Mouse (Mus musculus): ENCODE results near the gene Ralbp1. TPM values are rescaled to one million over a fixed set of nuclear protein-coding genes. Genes with fewer than 3 reads are reported as not detected.
A peak's percentile ranks its signal among the peaks of the same experiment; 100 is the strongest.

Ralbp1 gene
- polyA plus RNA-seq, 1 experiment from 2014 or later, result 55.2 TPM

DNA sequence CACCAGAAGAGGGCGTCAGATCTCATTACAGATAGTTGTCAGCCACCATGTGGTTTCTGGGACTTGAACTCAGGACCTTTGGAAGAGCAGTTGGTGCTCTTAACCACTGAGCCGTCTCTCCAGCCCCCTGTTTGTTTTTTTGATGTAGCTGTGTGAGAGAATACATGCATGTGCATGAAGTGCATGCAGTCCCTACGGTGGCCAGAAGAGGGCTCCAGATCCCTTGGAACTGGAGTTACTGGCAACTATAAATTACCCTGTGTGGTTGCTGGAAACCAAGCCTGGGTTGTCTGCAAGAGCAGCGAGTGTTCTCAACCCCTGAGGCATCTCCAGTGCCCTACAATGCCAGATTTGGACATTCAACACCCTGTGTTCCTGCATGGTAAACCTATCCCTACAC is 15.5 kb downstream of the Ralbp1 start:
- Histone ChIP-seq H3K27ac (ENCODE audit: low read depth, low read length) (no peak overlapping the region), H3K4me2 (no peak overlapping the region), H3K9ac (ENCODE audit: low read depth, low read length) (no peak overlapping the region), H3K36me3 (ENCODE audit: control insufficient read depth, insufficient read depth, low read length) (0 out of 2 replicates have a peak, but pooled peaks cover 2% of the 10 kb centered on the region), H3K9me3 (ENCODE audit: control insufficient read depth, low read length) (no peaks in the 10 kb centered on the region), H3K4me1 (replicated peaks; ENCODE audit: control insufficient read depth, insufficient read depth, low read length) (peaks cover 11% of the 10 kb centered on the region), H3K4me3 (ENCODE audit: low read depth, low read length) (no peak overlapping the region), H3K27me3 (replicated peaks; ENCODE audit: control insufficient read depth, insufficient read depth, low read length) (no peaks in the 10 kb centered on the region)
- 31% methylated on average over 4 of the region's 4 CpGs for WGBS
- DNase-seq (ENCODE audit: low spot score) (no peak), ATAC-seq (replicated peaks; ENCODE audit: low FRiP score) (0 out of 2 replicates have a peak, but pooled peaks have one; percentile 13)

DNA sequence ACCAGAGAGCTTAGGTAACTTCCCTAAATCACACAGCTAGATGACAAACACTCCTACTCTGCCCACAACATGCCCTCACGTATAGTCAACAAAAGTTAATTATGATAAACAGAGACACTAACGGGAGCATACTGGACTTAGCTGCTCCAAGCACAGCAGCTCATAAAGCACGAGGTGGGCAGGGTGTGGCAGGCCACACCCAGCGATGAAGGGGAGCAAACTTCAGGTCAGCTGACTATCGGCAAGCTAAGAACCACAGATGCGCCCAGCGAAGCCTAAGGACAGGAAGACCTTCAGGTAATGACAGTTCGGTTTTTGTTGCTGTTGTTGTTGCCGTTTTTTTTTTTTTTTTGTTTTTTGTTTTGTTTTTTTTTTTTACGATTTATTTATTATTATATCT is 15.9 kb downstream of the Ralbp1 start:
- 72% methylated on average over 10 of the region's 10 CpGs for WGBS
- Histone ChIP-seq H3K27ac (ENCODE audit: low read depth, low read length) (no peak overlapping the region), H3K4me1 (replicated peaks; ENCODE audit: control insufficient read depth, insufficient read depth, low read length) (peaks cover 11% of the 10 kb centered on the region), H3K4me2 (no peak overlapping the region), H3K4me3 (ENCODE audit: low read depth, low read length) (no peak overlapping the region), H3K36me3 (ENCODE audit: control insufficient read depth, insufficient read depth, low read length) (0 out of 2 replicates have a peak, but pooled peaks cover 2% of the 10 kb centered on the region), H3K9ac (ENCODE audit: low read depth, low read length) (no peak overlapping the region), H3K27me3 (replicated peaks; ENCODE audit: control insufficient read depth, insufficient read depth, low read length) (no peaks in the 10 kb centered on the region), H3K9me3 (ENCODE audit: control insufficient read depth, low read length) (no peaks in the 10 kb centered on the region)
- DNase-seq (ENCODE audit: low spot score) (no peak), ATAC-seq (replicated peaks; ENCODE audit: low FRiP score) (no peak)

DNA sequence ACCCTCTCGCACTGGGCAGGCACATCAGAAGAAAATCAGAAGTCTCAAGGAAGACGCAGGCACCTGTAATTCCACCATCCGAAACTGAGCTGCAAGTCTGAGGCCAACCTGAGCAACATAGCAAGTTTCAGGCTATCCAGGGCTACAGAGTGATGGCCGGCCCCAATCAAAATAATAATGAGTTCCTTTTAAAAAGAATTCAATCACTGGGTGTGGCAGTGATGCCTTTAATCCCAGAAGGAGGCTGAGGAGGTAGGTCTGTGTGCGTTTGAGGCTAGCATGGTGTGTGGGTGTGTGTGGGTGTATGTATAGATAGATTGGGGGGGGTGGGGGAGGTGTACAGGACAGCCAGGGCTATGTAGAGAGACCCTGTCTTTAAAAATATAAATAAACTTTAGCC is 17.6 kb downstream of the Ralbp1 start:
- H3K4me2 ChIP-seq, result no peak overlapping the region
- ATAC-seq (replicated peaks; ENCODE audit: low FRiP score) (no peak), DNase-seq (ENCODE audit: low spot score) (no peak)
- H3K27ac ChIP-seq (ENCODE audit: low read depth, low read length), result no peak overlapping the region
- no peak overlapping the region for H3K4me3 ChIP-seq (ENCODE audit: low read depth, low read length)
- no peaks in the 10 kb centered on the region for H3K27me3 ChIP-seq (replicated peaks; ENCODE audit: control insufficient read depth, insufficient read depth, low read length)
- peaks cover 11% of the 10 kb centered on the region for H3K4me1 ChIP-seq (replicated peaks; ENCODE audit: control insufficient read depth, insufficient read depth, low read length)
- WGBS, result 87% methylated on average over 5 of the region's 5 CpGs
- no peak overlapping the region for H3K9ac ChIP-seq (ENCODE audit: low read depth, low read length)
- 0 out of 2 replicates have a peak, but pooled peaks cover 2% of the 10 kb centered on the region for H3K36me3 ChIP-seq (ENCODE audit: control insufficient read depth, insufficient read depth, low read length)
- H3K9me3 ChIP-seq (ENCODE audit: control insufficient read depth, low read length), result no peaks in the 10 kb centered on the region

DNA sequence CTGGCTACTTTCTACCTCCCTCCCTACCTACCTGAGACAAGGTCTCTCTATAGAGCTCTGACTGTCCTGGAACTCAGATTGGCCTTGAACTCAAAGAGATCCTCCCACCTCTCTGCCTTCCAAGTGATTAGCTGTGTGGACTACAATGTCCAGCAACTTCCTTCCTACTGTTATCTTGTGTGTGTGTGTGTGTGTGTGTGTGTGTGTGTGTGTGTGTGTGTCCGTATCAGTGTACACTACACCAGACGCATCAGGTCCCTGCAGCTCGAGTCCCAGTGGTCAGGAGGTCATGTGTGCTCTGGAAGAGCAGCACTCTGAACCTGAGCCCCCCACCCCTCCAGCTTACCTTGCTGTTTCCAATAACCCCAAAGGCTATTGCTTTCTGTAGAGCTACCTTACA is 19.4 kb downstream of the Ralbp1 start:
- Histone ChIP-seq H3K27ac (ENCODE audit: low read depth, low read length) (no peak overlapping the region), H3K36me3 (ENCODE audit: control insufficient read depth, insufficient read depth, low read length) (0 out of 2 replicates have a peak, but pooled peaks cover 2% of the 10 kb centered on the region), H3K4me2 (no peak overlapping the region), H3K9me3 (ENCODE audit: control insufficient read depth, low read length) (no peaks in the 10 kb centered on the region), H3K9ac (ENCODE audit: low read depth, low read length) (no peak overlapping the region), H3K27me3 (replicated peaks; ENCODE audit: control insufficient read depth, insufficient read depth, low read length) (no peaks in the 10 kb centered on the region), H3K4me3 (ENCODE audit: low read depth, low read length) (no peak overlapping the region), H3K4me1 (replicated peaks; ENCODE audit: control insufficient read depth, insufficient read depth, low read length) (no peaks in the 10 kb centered on the region; the same call in 1 of the 2 replicates)
- no peak for ATAC-seq (replicated peaks; ENCODE audit: low FRiP score)
- no peak for DNase-seq (ENCODE audit: low spot score)
- WGBS, result 46% methylated on average over 3 of the region's 3 CpGs

DNA sequence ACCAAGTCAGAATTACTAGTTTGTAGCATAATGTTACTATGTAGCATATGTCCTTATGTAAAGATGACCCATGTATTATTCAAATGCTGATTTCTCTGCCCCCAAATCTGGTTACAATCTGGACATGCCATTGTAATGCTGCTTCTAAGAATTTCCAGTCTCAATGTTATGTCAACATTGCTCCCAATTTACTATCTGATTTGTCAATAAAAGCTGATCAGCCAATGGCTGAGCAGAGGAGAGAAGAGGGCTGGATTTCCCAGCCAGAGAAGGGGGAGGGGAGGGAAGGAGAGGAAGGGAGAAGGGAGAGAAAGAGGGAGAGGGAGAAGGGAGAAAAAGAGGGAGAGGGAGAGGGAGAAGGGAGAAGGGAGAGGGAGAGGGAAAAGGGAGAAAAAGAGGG is 20.3 kb downstream of the Ralbp1 start:
- ATAC-seq (replicated peaks; ENCODE audit: low FRiP score), result no peak
- Histone ChIP-seq H3K27me3 (replicated peaks; ENCODE audit: control insufficient read depth, insufficient read depth, low read length) (no peaks in the 10 kb centered on the region), H3K4me2 (no peak overlapping the region), H3K9me3 (ENCODE audit: control insufficient read depth, low read length) (no peaks in the 10 kb centered on the region), H3K4me3 (ENCODE audit: low read depth, low read length) (no peak overlapping the region), H3K9ac (ENCODE audit: low read depth, low read length) (no peak overlapping the region), H3K4me1 (replicated peaks; ENCODE audit: control insufficient read depth, insufficient read depth, low read length) (no peaks in the 10 kb centered on the region; the same call in 1 of the 2 replicates), H3K27ac (ENCODE audit: low read depth, low read length) (no peak overlapping the region), H3K36me3 (ENCODE audit: control insufficient read depth, insufficient read depth, low read length) (0 out of 2 replicates have a peak, but pooled peaks cover 2% of the 10 kb centered on the region)
- no peak for DNase-seq (ENCODE audit: low spot score)

DNA sequence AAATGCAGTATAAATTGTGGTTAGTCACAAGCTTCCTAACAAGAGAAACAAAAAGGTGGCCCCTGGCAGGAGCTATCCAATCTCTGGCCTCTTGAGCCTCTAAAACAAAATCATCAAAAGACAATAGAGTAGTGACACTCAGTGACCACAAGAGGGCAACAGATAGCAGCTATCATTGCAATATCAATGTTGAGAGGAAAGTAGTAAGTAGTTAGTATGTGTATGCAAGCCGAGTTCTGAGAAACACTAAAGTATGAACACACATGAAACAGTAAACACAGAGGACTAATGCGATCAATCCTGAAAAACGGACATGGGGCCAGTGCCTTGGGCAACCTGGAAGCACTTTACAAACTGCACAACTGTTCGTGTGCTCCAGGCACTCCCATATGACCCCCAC is 20.9 kb downstream of the Ralbp1 start:
- ATAC-seq (replicated peaks; ENCODE audit: low FRiP score) (no peak), DNase-seq (ENCODE audit: low spot score) (no peak)
- H3K36me3 ChIP-seq (ENCODE audit: control insufficient read depth, insufficient read depth, low read length), result 0 out of 2 replicates have a peak, but pooled peaks cover 2% of the 10 kb centered on the region
- 39% methylated on average over 4 of the region's 4 CpGs for WGBS
- H3K27ac ChIP-seq (ENCODE audit: low read depth, low read length), result no peak overlapping the region
- no peaks in the 10 kb centered on the region for H3K9me3 ChIP-seq (ENCODE audit: control insufficient read depth, low read length)
- no peak overlapping the region for H3K4me2 ChIP-seq
- no peaks in the 10 kb centered on the region for H3K27me3 ChIP-seq (replicated peaks; ENCODE audit: control insufficient read depth, insufficient read depth, low read length)
- H3K4me3 ChIP-seq (ENCODE audit: low read depth, low read length), result no peak overlapping the region
- no peak overlapping the region for H3K9ac ChIP-seq (ENCODE audit: low read depth, low read length)
- no peaks in the 10 kb centered on the region; the same call in 1 of the 2 replicates for H3K4me1 ChIP-seq (replicated peaks; ENCODE audit: control insufficient read depth, insufficient read depth, low read length)

DNA sequence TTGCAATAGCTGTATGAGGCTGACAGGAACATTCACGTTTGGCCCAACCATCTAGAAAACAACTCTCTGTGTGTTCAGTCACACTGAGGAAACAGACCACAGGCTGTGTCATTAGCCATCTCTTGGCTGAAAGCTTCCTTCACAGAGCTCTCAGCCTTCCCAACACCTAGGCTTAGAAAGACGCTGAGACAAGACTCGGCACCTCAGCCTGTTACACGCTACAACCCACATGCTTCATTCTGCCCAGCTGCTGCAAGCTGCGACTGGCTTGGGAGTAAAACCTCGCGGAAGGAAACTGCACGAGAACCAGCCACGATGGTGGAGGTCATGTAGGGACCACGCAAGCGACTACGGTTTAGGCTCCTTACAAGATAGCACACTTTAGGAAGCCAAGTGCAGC is 21.8 kb downstream of the Ralbp1 start:
- 0 out of 2 replicates have a peak, but pooled peaks cover 2% of the 10 kb centered on the region for H3K36me3 ChIP-seq (ENCODE audit: control insufficient read depth, insufficient read depth, low read length)

DNA sequence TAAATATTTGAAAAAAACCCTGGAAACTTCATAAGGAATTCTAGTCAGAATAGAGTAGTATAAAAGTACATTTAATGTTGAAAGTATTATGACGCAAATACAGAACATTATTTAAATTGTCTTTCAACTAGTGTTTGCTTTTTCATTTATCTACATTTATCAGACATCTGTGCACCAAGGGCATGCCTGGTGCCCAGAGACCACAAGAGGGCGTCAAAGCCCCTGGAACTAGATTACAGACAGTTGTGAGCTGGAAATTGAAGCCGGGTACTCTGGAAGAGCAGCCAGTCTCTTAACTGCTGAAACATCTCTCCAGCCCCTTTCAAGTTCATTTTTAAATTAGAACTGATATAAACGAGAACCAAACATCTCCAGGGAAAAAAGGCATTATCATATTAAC is 23.0 kb downstream of the Ralbp1 start:
- Histone ChIP-seq H3K9me3 (ENCODE audit: control insufficient read depth, low read length) (no peaks in the 10 kb centered on the region), H3K27ac (ENCODE audit: low read depth, low read length) (no peak overlapping the region), H3K4me2 (no peak overlapping the region), H3K36me3 (ENCODE audit: control insufficient read depth, insufficient read depth, low read length) (peaks cover 3% of the 10 kb centered on the region; the same call in 1 of the 2 replicates), H3K4me3 (ENCODE audit: low read depth, low read length) (no peak overlapping the region), H3K4me1 (replicated peaks; ENCODE audit: control insufficient read depth, insufficient read depth, low read length) (peaks cover 13% of the 10 kb centered on the region), H3K9ac (ENCODE audit: low read depth, low read length) (no peak overlapping the region), H3K27me3 (replicated peaks; ENCODE audit: control insufficient read depth, insufficient read depth, low read length) (no peaks in the 10 kb centered on the region)
- WGBS, result 51% methylated on average over 4 of the region's 4 CpGs
- ATAC-seq (replicated peaks; ENCODE audit: low FRiP score) (no peak), DNase-seq (ENCODE audit: low spot score) (no peak)

More for the DNA sequence above, 21.8 kb downstream of the Ralbp1 start:
- Histone ChIP-seq H3K27ac (ENCODE audit: low read depth, low read length) (no peak overlapping the region), H3K4me2 (no peak overlapping the region), H3K4me1 (replicated peaks; ENCODE audit: control insufficient read depth, insufficient read depth, low read length) (peaks cover under 1% of the 10 kb centered on the region), H3K27me3 (replicated peaks; ENCODE audit: control insufficient read depth, insufficient read depth, low read length) (no peaks in the 10 kb centered on the region), H3K9ac (ENCODE audit: low read depth, low read length) (no peak overlapping the region), H3K9me3 (ENCODE audit: control insufficient read depth, low read length) (no peaks in the 10 kb centered on the region), H3K4me3 (ENCODE audit: low read depth, low read length) (no peak overlapping the region)
- 93% methylated on average over 12 of the region's 12 CpGs for WGBS
- ATAC-seq (replicated peaks; ENCODE audit: low FRiP score) (no peak), DNase-seq (ENCODE audit: low spot score) (no peak)

DNA sequence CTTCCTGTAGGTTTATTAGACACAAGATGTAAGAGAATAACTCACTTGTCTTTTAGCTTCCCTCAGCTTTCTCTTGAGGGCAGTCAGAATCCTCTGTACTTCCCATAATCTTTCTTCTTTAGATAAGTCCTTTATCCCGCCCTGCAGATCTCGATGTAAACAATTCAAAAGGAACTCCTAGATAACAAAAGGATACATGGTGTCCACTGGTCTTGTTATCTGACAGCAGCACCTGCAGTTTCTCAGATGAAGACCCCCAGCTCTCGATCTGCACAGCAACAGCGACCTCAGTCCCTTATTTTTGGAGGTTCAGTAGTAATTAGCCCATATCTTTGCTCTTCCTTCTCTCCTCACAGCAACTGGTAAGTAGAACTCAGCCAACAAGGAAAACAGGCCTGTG is 28.0 kb downstream of the Ralbp1 start:
- no peak overlapping the region for H3K9ac ChIP-seq (ENCODE audit: low read depth, low read length)
- ATAC-seq (replicated peaks; ENCODE audit: low FRiP score), result peak; percentile 54
- WGBS, result 22% methylated on average over 4 of the region's 4 CpGs
- H3K4me1 ChIP-seq (replicated peaks; ENCODE audit: control insufficient read depth, insufficient read depth, low read length), result peaks cover 15% of the 10 kb centered on the region
- H3K4me2 ChIP-seq, result no peak overlapping the region
- peak overlapping the region; percentile 36; the same call in 1 of the 2 replicates for H3K27ac ChIP-seq (ENCODE audit: low read depth, low read length)
- peaks cover 25% of the 10 kb centered on the region for H3K36me3 ChIP-seq (ENCODE audit: control insufficient read depth, insufficient read depth, low read length)
- peaks cover 2% of the 10 kb centered on the region; the same call in 1 of the 2 replicates for H3K9me3 ChIP-seq (ENCODE audit: control insufficient read depth, low read length)
- DNase-seq (ENCODE audit: low spot score), result no peak
- no peaks in the 10 kb centered on the region for H3K27me3 ChIP-seq (replicated peaks; ENCODE audit: control insufficient read depth, insufficient read depth, low read length)
- no peak overlapping the region for H3K4me3 ChIP-seq (ENCODE audit: low read depth, low read length)
